Mouse (Mus musculus): ENCODE measurements around the gene Prkch.

Gene Prkch

GRCm38 (mm10) chr12:73686456-73686855, 101.9 kb downstream of the Prkch start:
- DNase-seq: no peak

GRCm38 (mm10) chr12:73687077-73688035, 102.8 kb downstream of the Prkch start:
- peak; percentile 99 for DNase-seq

GRCm38 (mm10) chr12:73692321-73692720, 107.7 kb downstream of the Prkch start:
- no peak for DNase-seq

- peak; percentile 94 for DNase-seq
Observed at GRCm38 (mm10) chr12:73693347-73693746, 108.8 kb downstream of the Prkch start.

GRCm38 (mm10) chr12:73694690-73695089, 110.1 kb downstream of the Prkch start:
- DNase-seq: no peak

- DNase-seq: no peak
Observed at GRCm38 (mm10) chr12:73695110-73695509, 110.5 kb downstream of the Prkch start.

- DNase-seq: no peak
Observed at GRCm38 (mm10) chr12:73696084-73696483, 111.5 kb downstream of the Prkch start.

- no peak for DNase-seq
Observed at GRCm38 (mm10) chr12:73696946-73697345, 112.3 kb downstream of the Prkch start.

GRCm38 (mm10) chr12:73698436-73698835, 113.8 kb downstream of the Prkch start:
- DNase-seq: no peak

- no peak for DNase-seq
Observed at GRCm38 (mm10) chr12:73698841-73699240, 114.2 kb downstream of the Prkch start.

- DNase-seq: no peak
Observed at GRCm38 (mm10) chr12:73699471-73700186, 115.0 kb downstream of the Prkch start.

- DNase-seq: peak; percentile 94
Observed at GRCm38 (mm10) chr12:73700544-73701069, 116.0 kb downstream of the Prkch start.

- DNase-seq: no peak
Observed at GRCm38 (mm10) chr12:73701999-73702398, 117.4 kb downstream of the Prkch start.

GRCm38 (mm10) chr12:73704382-73704781, 119.8 kb downstream of the Prkch start:
- no peak for DNase-seq

GRCm38 (mm10) chr12:73705097-73705690, 120.6 kb downstream of the Prkch start:
- DNase-seq: no peak

- no peak for DNase-seq
Observed at GRCm38 (mm10) chr12:73708498-73708897, 123.9 kb downstream of the Prkch start.

GRCm38 (mm10) chr12:73708920-73709319, 124.3 kb downstream of the Prkch start:
- peak; percentile 97 for DNase-seq

- no peak for DNase-seq
Observed at GRCm38 (mm10) chr12:73710846-73711245, 126.2 kb downstream of the Prkch start.

- no peak for DNase-seq
Observed at GRCm38 (mm10) chr12:73712122-73712521, 127.5 kb downstream of the Prkch start.

GRCm38 (mm10) chr12:73714589-73714988, 130.0 kb downstream of the Prkch start:
- no peak for DNase-seq

- no peak for DNase-seq
Observed at GRCm38 (mm10) chr12:73715331-73715730, 130.7 kb downstream of the Prkch start.

GRCm38 (mm10) chr12:73715954-73716731, 131.5 kb downstream of the Prkch start:
- no peak for DNase-seq
